Mouse (Mus musculus) brain, embryonic 14.5 days (tissue): Measurements from ENCODE around the gene Qpct.

Experiments used
- CTCF ChIP-seq: fragments of 200-500 bp; IDR thresholded peaks from 2 replicates; pipeline ENCODE4 v1.5.1; 2012; ENCODE audit warnings: inconsistent platforms, mild to moderate bottlenecking, moderate library complexity, borderline replicate concordance; ENCODE audit not compliant: insufficient read depth, insufficient read length; ENCODE audit errors: extremely low read depth
- POLR2A ChIP-seq: fragments of 200-500 bp; IDR thresholded peaks from 2 replicates; pipeline ENCODE4 v1.6.1; 2012; ENCODE audit warnings: mild to moderate bottlenecking, inconsistent platforms, borderline replicate concordance; ENCODE audit not compliant: poor library complexity, insufficient read depth, insufficient read length, severe bottlenecking; ENCODE audit errors: extremely low read depth

DNA sequence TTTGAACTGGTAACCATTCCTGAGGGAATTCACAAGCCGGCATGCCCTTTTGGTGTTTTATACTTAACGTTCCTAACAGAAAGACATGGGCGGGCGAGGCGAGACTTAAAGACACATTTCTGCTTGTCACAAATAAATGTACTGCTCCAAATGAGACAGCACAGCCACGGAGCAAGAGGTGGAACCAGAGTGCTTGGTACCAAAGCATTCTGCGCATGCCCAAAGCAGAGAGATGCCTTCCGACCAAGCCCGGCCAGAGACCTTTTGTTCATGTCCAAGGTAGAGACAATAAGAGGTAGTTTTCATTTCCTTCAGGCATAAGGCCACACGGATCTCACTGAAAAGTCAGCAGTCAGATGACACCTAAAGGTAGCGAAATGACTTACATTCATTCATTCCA lies 20.2 kb downstream of the Qpct start:
- TF ChIP-seq CTCF (no peak), POLR2A (no peak)
